Mouse (Mus musculus) gastrocnemius, postnatal 4 days (tissue): ENCODE measurements around the gene Lsm11. TPM values are rescaled to one million over a fixed set of nuclear protein-coding genes. Genes with fewer than 3 reads are reported as not detected.

Experiments
- DNase-seq, 2 experiments: peaks; one replicate each; pipeline ENCODE4 v3.0.0; 2021 to 2022; ENCODE audit warnings: low spot score in 2 of 2, mixed read lengths in 2 of 2
- total RNA-seq, 2 experiments: library from RNA; stranded (reverse); gene quantifications; 2 replicates each; pipeline ENCODE4 v1.2.3; 2021

Lsm11 gene
- total RNA-seq, 2 experiments from 2014 or later: 4.9 to 5.6 TPM

DNA sequence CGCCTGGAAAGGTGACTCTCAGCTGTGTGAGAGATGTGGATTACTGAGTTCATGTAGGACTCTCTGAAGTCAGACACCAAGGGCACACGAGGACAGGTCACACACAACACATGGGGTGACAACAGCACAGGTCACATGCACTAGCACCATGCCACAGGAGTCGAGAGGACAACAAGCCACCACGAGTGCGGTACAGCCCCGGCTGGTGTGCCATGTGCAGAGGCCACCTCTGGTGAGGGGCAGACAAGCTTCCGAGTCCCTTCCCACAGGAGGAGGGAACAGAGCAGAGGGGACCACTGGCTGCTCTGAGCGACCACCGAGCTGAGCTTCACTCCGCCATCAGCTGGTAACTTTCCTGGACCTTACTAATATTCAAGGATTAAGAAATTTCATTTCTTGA is 12.0 kb downstream of the Lsm11 start:
- DNase-seq: no peak

DNA sequence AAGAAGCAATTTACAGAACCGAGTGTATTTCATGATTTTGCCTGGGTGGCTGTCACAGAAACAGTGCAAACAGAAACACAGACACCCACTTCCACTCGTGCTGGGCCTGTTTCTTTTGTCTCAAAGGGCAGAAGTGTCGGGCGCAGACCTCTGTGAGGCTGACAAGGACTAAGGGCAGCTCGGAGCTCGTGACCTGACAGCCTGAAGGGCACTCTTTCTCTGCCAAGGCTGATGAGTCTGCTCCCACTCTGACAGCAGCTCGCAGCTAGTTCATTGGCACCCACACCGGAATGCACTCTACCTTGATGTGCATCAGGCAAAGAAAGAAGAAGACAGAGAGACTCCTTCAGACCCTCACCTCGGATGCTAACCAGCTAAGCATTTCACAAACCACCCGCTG is 15.2 kb downstream of the Lsm11 start:
- DNase-seq: no peak

DNA sequence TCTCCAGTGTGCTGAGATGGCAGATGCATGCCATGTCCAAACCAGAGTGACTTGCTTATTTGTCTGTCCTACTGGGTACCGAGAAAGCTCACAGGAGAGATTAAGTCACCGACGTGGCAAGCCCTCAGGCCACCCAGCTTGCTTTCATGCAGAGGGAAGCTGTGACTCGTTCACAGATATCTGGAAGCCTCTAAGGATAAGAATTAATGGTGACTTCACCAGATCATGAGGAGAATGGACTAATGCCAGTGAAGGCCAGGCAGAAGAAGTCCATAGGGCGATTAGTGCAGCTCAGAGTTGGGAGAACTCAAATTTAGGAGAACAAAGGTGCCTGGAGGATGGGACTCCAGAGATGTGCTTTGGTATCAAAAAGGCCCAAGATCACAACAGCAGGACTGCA is 17.3 kb downstream of the Lsm11 start:
- DNase-seq: no peak

DNA sequence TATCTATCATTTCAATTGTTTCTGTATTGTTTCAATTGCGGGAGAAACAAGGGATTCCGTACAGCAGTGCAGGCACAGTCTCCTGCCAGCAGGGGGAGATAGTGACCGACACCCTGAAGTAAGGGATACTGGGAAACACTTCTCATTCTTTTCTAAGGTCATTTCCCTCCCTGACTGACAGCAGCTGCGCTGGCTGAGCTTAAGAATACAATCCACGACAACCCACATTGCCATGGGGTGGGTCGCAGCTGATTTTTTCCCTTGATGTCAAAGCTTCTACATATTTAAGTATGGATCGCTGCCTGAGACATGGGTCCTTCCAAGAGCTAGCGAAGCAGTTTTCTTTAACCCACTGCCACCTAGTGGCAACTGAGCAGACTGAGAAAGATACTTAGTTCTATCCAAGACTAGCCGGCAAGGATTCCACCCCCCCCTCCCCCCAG is 18.1 kb downstream of the Lsm11 start:
- peak; percentile 48 to 81 for DNase-seq

DNA sequence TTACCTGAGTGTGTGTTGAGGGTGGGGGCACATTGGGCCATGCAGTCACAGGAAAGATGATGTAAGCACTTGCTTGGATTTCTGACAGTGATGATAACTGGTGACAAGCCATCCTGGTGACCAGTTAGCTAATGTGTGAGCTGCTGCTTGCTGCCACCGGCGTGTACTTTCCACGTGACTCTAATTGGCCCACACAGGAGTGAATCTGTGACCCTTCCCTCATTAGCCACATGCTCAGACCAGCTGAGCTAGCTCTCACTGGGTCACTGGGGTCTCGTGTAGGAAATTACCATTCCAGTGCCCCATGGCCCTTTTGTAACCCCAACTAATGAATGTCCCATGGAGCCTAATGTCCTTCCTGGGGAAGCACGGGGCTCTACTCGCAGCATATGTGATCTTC is 19.3 kb downstream of the Lsm11 start:
- no peak for DNase-seq

DNA sequence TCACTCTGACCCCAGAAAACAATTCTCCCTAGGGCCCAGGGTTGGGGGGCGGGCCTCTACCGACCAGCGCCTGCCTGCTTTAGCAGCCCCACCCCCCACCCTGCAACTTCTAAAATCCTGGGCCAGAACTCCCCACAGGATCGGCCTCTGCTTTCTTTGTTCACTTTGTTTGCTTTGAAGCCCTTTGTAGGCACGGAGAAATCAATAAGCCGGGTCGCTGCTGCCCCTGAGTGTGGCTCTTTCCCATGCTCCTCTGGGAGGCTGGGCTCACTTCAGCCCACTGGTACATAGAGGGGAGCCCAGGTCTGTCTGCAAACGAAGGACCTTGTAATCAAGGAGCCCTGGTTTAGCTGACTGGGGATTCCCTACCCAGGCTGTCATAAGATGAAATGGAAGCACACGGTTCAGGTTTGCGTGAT is 23.2 kb downstream of the Lsm11 start:
- no peak for DNase-seq

DNA sequence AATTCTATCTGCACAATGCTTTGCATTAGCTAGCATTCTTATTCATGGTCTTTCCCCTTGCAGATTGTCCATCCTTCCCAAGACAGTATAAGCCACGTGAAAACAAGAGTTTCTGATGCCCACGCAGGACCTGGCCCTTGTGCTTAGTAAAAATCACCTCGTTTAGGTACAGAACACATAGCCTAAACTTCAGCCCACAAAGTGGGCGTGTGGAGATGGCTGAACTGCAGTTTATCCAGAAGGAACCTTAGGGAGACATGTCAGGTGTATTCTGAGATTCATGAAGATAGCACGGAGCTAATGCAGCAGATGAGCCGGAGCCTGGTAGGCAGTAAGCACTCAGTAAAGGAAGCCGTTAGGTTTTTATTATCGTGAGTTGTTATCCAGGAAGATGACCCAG is 23.7 kb downstream of the Lsm11 start:
- no peak for DNase-seq

DNA sequence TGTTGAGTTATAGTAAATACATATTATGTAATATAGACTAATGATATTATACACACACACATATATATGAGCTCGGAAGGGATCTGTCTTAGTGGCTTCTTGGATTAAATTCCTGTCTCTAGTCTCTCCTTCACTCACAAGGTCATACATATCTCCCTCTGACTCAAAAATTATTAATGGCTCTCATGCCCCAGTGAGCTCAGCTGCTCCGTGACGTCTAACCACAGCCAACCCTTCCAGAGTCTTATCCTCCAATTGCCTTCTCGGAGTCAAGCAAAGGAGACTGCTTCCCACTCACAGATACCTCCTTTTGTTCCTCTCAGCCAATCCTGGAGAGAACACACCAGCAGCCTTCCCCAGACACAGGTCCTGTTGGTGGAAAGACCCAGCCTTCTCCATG is 25.9 kb downstream of the Lsm11 start:
- DNase-seq: no peak

DNA sequence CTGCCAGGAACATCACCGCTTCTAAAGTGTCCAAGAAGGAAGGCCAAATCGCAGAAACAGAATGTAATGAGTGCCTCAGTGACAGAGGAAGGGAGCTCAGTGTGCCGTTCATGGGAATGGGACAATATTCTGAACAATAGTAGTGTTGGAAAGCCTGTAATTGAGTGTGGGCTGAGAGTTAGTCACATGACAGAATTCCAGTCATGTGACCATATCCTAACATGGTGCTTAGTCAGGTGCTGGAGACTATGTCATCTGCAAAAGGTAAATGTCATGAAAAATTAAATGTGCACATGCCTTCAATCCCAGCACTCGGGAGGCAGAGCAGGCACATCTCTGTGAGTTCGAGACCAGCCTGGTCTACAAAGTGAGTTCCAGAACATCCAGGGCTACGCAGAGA is 26.7 kb downstream of the Lsm11 start:
- no peak for DNase-seq

DNA sequence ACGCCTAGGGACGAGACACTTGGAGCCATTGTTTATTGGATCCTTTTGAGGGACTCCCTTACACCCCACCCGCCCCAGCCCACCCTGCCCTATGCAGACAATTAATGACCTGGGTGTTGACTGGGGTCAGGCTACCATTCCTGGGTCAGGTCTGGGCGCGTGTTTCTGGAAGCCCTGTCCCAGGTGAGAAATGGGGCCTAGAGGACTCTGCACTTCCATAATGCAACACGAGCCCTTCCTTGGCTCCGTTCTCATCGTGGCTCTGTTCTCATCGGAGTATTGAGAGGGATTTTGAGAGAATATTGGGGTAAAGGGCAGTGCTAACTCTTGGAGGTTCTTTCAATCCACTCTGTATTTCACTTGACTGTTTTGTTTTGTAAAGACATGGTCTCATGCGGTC is 28.5 kb downstream of the Lsm11 start:
- DNase-seq: no peak

DNA sequence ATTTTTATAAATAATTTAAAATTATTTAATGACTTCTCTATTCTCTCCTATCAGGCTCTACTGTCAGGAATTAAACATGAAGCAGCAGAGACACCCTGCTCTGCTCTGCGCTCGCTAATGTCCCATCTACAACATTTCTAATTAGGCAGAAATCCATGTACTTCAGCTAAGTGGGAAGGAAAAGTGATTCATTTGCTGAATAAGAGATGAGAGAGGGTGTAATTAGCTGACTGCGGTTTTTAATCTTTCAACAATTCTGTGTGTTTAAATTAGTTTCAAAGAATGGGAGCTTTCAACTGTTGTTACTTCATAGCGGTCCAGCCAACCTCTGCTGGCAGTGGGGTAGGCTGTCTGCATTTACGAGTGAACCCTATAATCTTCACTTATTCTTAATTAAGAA is 34.0 kb downstream of the Lsm11 start:
- DNase-seq: no peak

DNA sequence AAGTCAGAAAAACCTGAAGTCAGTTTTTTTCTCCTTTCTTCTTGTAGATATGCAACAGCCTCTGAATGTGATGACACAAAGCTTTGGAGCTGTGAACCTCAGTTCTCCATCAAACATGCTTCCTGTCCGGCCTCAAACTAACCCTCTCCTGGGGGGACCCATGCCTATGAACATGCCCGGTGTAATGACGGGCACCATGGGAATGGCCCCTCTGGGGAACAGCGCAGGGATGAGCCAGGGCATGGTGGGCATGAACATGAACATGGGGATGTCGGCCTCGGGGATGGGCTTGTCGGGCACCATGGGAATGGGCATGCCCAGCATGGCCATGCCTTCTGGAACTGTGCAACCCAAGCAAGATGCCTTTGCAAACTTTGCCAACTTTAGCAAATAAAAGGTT is 35.8 kb downstream of the Lsm11 start:
- DNase-seq: no peak

DNA sequence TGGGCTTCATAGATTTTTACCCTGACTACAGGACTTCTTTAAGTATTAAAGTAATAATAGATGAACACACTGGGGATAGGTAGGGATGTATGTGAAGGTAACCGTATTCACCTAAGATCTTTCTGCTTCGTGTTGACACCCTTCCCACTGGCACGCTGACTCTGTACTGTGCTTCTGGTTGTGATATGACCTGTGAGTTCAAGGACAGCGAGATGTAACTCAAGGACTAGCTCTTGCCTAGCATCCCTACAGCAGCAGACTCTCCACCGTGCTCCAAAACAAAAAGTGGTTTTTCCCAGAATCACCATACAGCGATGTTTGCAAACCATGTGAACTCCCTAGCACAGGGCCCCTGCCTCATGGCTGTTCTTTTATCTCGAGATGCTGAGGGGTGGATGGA is 36.7 kb downstream of the Lsm11 start:
- no peak for DNase-seq

DNA sequence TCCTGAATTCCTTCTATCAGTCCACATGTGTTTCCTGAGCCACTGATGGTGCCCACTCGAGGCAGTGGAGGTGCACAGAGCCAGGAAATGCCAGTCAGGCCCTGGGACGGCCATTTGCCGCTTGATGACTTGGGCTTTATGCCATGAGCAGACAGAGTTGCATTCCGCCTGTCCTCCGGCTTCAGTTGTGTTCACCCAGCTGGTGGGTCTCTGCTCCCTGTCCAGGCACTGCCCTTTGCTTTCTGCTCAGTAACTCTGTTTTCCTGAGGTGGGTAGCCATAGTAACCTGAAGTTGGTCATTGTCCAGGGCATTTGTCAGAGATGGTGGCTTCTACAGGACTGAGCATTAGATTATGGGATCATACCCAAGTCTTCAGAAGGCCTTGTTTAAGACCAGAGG is 37.4 kb downstream of the Lsm11 start:
- no peak for DNase-seq

DNA sequence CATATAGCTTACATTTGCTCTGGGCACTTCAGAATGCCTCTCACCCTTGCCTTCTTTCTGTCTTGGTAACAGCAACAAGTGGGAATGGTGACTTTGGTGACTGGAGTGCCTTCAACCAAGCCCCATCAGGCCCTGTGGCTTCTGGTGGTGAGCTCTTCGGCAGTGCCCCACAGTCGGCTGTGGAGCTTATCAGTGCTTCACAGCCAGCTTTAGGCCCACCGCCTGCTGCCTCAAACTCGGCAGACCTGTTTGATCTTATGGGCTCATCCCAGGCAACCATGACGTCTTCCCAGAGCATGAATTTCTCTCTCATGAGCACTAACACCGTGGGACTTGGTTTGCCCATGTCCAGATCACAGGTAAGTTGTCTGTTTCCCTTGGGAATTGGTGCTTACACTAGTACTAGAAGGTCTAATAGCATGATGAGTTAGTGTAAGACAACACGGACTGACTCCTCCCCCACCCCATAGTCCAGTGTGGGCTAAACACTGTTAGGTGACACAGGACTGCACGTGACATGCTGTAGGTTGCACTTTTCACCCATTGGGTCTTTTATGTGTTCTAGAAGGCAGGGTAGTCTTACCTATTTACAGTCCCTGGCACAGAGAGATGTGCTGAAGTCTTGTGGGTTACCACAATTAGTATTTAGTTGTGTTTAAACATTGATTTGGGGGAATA is 38.5 kb downstream of the Lsm11 start:
- no peak for DNase-seq

DNA sequence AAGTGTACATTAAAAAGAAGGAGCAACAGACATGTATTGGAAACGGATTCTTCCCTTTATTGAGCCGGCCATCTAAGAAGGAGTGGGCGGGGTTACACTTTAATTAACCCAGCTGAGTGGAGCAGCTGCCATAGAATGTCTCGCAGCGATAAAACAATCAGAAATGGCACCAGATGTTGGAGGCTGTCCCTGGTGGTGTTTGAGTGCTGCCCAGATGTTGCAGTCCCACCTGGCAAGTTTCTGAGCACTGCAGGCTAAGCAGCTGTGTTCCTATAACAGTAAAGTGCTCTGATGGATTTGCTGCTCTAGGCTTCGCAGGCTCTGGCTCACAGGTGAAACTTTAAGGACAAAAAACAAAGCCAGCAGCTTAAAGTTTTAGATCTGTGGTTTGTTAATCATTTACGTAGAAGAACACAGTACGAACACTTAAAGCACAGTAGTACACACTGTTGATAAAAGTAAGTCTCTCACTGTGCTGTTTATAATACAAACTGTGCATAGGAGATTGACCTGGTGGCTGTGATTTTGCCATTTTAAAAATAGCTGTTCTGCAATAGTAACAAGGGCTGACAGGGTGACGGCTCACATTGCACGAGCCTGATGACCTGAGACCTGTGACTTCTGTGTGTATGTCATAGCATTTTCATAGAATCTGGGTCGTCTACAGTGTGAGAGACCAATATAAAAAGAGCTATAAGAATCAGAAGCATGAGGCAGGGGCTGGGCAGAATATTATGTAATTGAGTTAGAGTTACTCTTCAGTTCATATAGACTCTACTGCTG is 44.3 kb downstream of the Lsm11 start:
- no peak for DNase-seq

DNA sequence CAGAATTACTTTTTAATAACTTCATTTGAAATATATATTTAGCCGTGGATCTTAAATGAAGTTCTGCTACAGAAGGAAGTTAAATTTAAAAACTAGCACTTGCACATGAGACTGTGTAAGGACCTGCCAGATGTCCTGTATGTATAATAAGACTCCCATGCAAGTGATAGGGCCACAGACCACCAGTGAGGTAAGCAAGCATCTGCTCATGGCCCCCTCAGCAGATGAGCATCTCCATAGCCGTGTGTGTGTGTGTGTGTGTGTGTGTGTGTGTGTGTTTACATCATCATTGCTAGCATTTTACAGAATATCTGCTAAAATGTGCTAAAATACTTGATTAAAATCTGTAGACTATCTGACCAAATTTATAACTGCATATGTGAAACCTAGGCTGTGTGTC is 47.3 kb downstream of the Lsm11 start:
- no peak for DNase-seq

DNA sequence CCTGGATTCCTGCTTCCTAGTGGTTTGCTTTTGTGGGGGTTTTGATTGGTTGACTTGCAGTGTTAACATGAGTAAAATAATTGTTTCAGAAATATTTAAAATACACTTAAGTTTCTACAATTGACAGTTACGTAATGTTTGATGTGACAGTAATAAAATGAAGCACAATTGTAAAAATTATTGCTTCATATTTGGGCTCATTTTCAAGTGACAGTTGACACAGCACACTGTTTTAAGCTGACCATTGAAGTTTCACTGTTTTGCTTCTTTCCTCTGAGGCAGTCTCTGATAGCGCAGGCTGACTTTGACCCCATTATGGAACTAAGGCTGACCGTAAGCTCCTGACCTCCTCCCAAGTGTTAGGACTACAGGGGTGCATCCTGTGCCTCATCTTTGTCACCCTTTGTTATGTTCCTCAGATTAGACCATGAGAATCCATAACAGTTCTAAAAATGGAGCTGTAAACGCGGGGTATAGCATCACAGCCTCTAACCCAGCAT is 51.8 kb downstream of the Lsm11 start:
- DNase-seq: no peak

DNA sequence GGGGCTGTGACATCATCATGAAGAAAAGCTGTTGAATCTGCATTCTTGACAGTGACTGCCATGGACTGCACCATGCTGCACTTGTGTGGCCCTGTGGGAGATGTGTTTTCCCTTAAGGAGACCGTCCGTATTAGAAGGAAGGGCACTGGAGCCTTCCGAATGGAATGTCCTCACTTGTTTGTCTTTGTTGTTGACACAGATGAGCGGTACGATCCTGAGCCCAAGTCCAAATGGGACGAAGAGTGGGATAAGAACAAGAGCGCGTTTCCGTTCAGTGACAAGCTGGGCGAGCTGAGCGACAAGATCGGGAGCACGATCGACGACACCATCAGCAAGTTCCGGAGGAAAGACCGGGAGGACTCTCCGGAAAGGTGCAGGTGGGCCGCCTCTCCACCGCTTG is 54.3 kb downstream of the Lsm11 start:
- DNase-seq: no peak

DNA sequence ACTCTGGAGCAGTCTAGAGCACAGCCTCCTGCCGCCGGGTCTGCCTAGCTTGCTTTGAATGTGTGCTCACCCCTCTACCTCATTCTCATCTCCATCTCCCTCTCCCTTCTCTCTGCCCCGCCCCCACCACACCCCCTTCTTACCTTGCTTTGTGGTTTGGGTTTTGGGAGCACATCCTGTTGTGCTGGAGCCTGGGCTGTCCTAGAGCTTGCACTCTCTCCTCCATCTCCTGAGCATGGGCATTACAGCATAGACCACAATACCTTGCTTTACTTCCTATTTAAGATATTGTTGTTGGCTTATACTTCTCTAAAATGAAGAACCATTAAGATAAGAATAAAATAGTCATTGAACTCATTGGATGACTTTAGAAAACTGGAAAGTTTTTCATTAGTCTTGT is 54.8 kb downstream of the Lsm11 start:
- no peak for DNase-seq

DNA sequence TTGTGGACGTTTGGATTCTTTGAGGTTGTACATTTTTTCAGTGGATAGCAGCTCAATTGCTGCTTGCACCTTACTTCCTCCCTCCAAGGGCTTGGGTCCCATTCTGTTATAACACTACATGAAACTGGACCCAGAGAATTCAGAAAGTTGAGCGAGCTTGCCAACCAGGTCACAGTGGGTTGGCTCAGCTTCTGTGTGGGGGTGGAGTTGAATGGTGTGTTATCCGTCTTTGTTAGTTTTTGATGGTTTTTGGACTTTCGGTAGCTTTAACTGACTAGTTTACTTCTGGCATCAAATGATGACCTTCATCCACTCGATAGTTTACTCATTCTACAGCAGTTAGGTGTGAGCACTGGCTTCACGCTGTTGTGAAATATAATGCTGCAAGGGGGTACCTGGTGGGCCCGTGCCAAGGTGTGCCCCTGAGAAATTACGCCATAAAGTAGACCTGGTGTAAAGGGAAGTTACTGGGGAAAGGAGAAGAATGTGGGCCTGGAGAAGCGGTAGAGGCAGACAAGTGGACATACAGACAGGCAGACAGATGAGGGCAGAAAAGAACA is 56.2 kb downstream of the Lsm11 start:
- DNase-seq: no peak

DNA sequence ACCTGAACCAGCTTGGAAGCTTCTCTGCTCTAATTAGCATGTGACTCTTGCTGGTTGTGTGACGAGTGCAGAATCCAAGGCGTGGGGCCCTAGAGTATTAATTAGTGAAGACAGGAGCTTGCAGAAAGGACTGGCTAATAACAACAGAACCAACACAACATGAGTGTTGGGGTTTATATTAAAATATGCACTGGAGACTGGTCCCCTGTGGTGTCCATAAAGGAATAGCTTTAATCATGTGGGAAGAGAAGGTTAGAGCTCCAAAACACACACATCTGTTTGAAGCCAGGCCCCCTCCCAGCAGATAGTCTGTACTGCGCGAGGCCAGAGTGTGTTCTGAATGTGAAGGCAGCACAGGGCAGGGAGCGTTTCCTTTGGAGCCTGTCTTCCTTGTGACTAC is 58.1 kb downstream of the Lsm11 start:
- no peak for DNase-seq
